Mouse (Mus musculus) cerebellum, postnatal 14 days (tissue): ENCODE measurements around the gene Ssxb6.
"Not testable (repeated sequence)": the region's sequence is repeated elsewhere in the genome, so short reads cannot be mapped to it uniquely, and the experiment has no call there.

Experiments
- DNase-seq, 2 experiments: peaks; one replicate each; pipeline ENCODE4 v3.0.0; 2021; ENCODE audit warnings: mixed read lengths in 2 of 2

Ssxb6 gene

DNA sequence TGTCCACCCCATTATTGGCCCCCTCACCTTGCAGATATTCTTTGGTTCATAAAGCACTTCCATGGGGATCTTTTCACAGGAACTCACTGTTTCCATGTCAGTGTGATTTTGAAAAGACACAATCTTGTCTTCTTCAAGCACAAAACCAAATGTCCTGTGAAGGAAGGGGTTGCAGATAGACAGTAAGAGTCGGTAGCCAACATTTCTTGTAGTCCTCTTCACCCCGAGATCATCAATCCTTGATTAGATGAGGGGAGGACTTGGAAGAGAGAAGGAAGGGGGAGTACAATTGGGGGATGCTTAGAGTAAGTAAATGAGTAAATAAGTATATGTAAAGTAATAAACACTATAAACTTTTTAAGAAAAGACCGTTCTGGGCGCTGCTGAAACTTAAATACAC is at the start of gene Ssxb6:
TSS of gene Ssxb6 (minus strand) at position 101 of the 400 bp plus-strand sequence.
- DNase-seq: not testable (repeated sequence)

- not testable (repeated sequence) for DNase-seq
These were observed 43.7 kb upstream of the Ssxb6 start, which contains the start of gene Ssxb3 for GRCm38 (mm10) chrX:8591716-8592115. Gene Ssxb3, minus strand, starts transcription at chrX:8591816.

GRCm38 (mm10) chrX:8524854-8525253 is 23.2 kb downstream of the Ssxb6 start, which contains the start of gene Gm14459:
Gene Gm14459, minus strand, starts transcription at chrX:8524954.
- no peak for DNase-seq
